Mouse (Mus musculus) olfactory bulb, adult 2 months (tissue): Measurements from ENCODE around the gene Pou2f3.

ENCODE experiments used
- CTCF ChIP-seq: fragments of 200-500 bp; IDR thresholded peaks from 2 replicates; pipeline ENCODE4 v1.5.1; 2012; ENCODE audit warnings: low read depth, mild to moderate bottlenecking, low read length, moderate library complexity; ENCODE audit not compliant: insufficient read depth
- POLR2A ChIP-seq: fragments of 200-500 bp; IDR thresholded peaks from 2 replicates; pipeline ENCODE4 v1.6.1; 2012; ENCODE audit warnings: mild to moderate bottlenecking, low read depth, low read length, moderate library complexity; ENCODE audit not compliant: insufficient read depth

- TF ChIP-seq CTCF (no peak), POLR2A (no peak)
Measured at GRCm38 (mm10) chr9:43238167-43238566, 28.0 kb upstream of the Pou2f3 start.
